Mouse (Mus musculus): Measurements from ENCODE around the gene Fastkd1.

The Fastkd1 gene

GRCm38 (mm10) chr2:69714126-69714525 lies 810 bp upstream of the Fastkd1 start:
- peaks cover 40% of the 10 kb centered on the region for H3K4me1 ChIP-seq (replicated peaks; ENCODE audit: low read depth, low read length)
- no peaks in the 10 kb centered on the region for H3K27me3 ChIP-seq (ENCODE audit: insufficient read depth, low read length)
- peaks cover 12% of the 10 kb centered on the region for H3K36me3 ChIP-seq (ENCODE audit: insufficient read depth, low read length)
- H3K4me3 ChIP-seq (replicated peaks; ENCODE audit: low read length) = no peak overlapping the region
- TF ChIP-seq NANOG (IDR thresholded peaks at IDR 0.05; ENCODE audit: borderline replicate concordance, low read length) (no peak), CTCF (conservative IDR thresholded peaks at IDR 0.05; ENCODE audit: low read length) (no peak), POU5F1 (IDR thresholded peaks at IDR 0.05; ENCODE audit: borderline replicate concordance, low read length) (no peak)
- H3K9me3 ChIP-seq (ENCODE audit: low read length) = no peaks in the 10 kb centered on the region

- no peak for TF ChIP-seq NANOG (IDR thresholded peaks at IDR 0.05; ENCODE audit: borderline replicate concordance, low read length)
Measured at GRCm38 (mm10) chr2:69713626-69714014, 304 bp upstream of the Fastkd1 start.

GRCm38 (mm10) chr2:69712171-69712570 lies 1.1 kb downstream of the Fastkd1 start:
- TF ChIP-seq NANOG (IDR thresholded peaks at IDR 0.05; ENCODE audit: borderline replicate concordance, low read length) (no peak), CTCF (conservative IDR thresholded peaks at IDR 0.05; ENCODE audit: low read length) (no peak), POU5F1 (IDR thresholded peaks at IDR 0.05; ENCODE audit: borderline replicate concordance, low read length) (no peak)
- Histone ChIP-seq H3K4me1 (replicated peaks; ENCODE audit: low read depth, low read length) (peaks cover 37% of the 10 kb centered on the region), H3K9me3 (ENCODE audit: low read length) (no peaks in the 10 kb centered on the region), H3K4me3 (replicated peaks; ENCODE audit: low read length) (peak overlapping the region; percentile 98), H3K27me3 (ENCODE audit: insufficient read depth, low read length) (no peaks in the 10 kb centered on the region), H3K36me3 (ENCODE audit: insufficient read depth, low read length) (peaks cover 28% of the 10 kb centered on the region)

More at GRCm38 (mm10) chr2:69713626-69714014, 304 bp upstream of the Fastkd1 start:
- no peaks in the 10 kb centered on the region for H3K27me3 ChIP-seq (ENCODE audit: insufficient read depth, low read length)
- H3K4me3 ChIP-seq (replicated peaks; ENCODE audit: low read length) = peak overlapping the region; percentile 98
- peaks cover 37% of the 10 kb centered on the region for H3K4me1 ChIP-seq (replicated peaks; ENCODE audit: low read depth, low read length)
- peaks cover 15% of the 10 kb centered on the region for H3K36me3 ChIP-seq (ENCODE audit: insufficient read depth, low read length)
- H3K9me3 ChIP-seq (ENCODE audit: low read length) = no peaks in the 10 kb centered on the region

- Histone ChIP-seq H3K9me3 (ENCODE audit: low read length) (no peaks in the 10 kb centered on the region), H3K36me3 (ENCODE audit: insufficient read depth, low read length) (peaks cover 63% of the 10 kb centered on the region), H3K27me3 (ENCODE audit: insufficient read depth, low read length) (no peaks in the 10 kb centered on the region), H3K4me3 (replicated peaks; ENCODE audit: low read length) (no peak overlapping the region), H3K4me1 (replicated peaks; ENCODE audit: low read depth, low read length) (no peaks in the 10 kb centered on the region)
- TF ChIP-seq POU5F1 (IDR thresholded peaks at IDR 0.05; ENCODE audit: borderline replicate concordance, low read length) = no peak
- TF ChIP-seq NANOG (IDR thresholded peaks at IDR 0.05; ENCODE audit: borderline replicate concordance, low read length) = no peak
- TF ChIP-seq CTCF (conservative IDR thresholded peaks at IDR 0.05; ENCODE audit: low read length) = no peak
Measured at GRCm38 (mm10) chr2:69700446-69700845, 12.9 kb downstream of the Fastkd1 start.

- no peaks in the 10 kb centered on the region for H3K27me3 ChIP-seq (ENCODE audit: insufficient read depth, low read length)
- peaks cover 63% of the 10 kb centered on the region for H3K36me3 ChIP-seq (ENCODE audit: insufficient read depth, low read length)
- H3K9me3 ChIP-seq (ENCODE audit: low read length) = no peaks in the 10 kb centered on the region
- no peak overlapping the region for H3K4me3 ChIP-seq (replicated peaks; ENCODE audit: low read length)
- TF ChIP-seq NANOG (IDR thresholded peaks at IDR 0.05; ENCODE audit: borderline replicate concordance, low read length) = no peak
- peak; percentile 44 for TF ChIP-seq CTCF (conservative IDR thresholded peaks at IDR 0.05; ENCODE audit: low read length)
- H3K4me1 ChIP-seq (replicated peaks; ENCODE audit: low read depth, low read length) = no peaks in the 10 kb centered on the region
Measured at GRCm38 (mm10) chr2:69693501-69693900, 19.8 kb downstream of the Fastkd1 start.

- Histone ChIP-seq H3K4me1 (replicated peaks; ENCODE audit: low read depth, low read length) (no peaks in the 10 kb centered on the region), H3K27me3 (ENCODE audit: insufficient read depth, low read length) (no peaks in the 10 kb centered on the region), H3K9me3 (ENCODE audit: low read length) (no peaks in the 10 kb centered on the region), H3K4me3 (replicated peaks; ENCODE audit: low read length) (no peak overlapping the region), H3K36me3 (ENCODE audit: insufficient read depth, low read length) (peaks cover 65% of the 10 kb centered on the region)
- no peak for TF ChIP-seq POU5F1 (IDR thresholded peaks at IDR 0.05; ENCODE audit: borderline replicate concordance, low read length)
- TF ChIP-seq CTCF (conservative IDR thresholded peaks at IDR 0.05; ENCODE audit: low read length) = no peak
- TF ChIP-seq NANOG (IDR thresholded peaks at IDR 0.05; ENCODE audit: borderline replicate concordance, low read length) = no peak
Measured at GRCm38 (mm10) chr2:69690843-69691242, 22.5 kb downstream of the Fastkd1 start.

GRCm38 (mm10) chr2:69690214-69690613 lies 23.1 kb downstream of the Fastkd1 start:
- Histone ChIP-seq H3K4me3 (replicated peaks; ENCODE audit: low read length) (no peak overlapping the region), H3K9me3 (ENCODE audit: low read length) (peaks cover 4% of the 10 kb centered on the region), H3K4me1 (replicated peaks; ENCODE audit: low read depth, low read length) (no peaks in the 10 kb centered on the region), H3K36me3 (ENCODE audit: insufficient read depth, low read length) (peaks cover 65% of the 10 kb centered on the region), H3K27me3 (ENCODE audit: insufficient read depth, low read length) (no peaks in the 10 kb centered on the region)
- no peak for TF ChIP-seq POU5F1 (IDR thresholded peaks at IDR 0.05; ENCODE audit: borderline replicate concordance, low read length)
- TF ChIP-seq NANOG (IDR thresholded peaks at IDR 0.05; ENCODE audit: borderline replicate concordance, low read length) = no peak
- no peak for TF ChIP-seq CTCF (conservative IDR thresholded peaks at IDR 0.05; ENCODE audit: low read length)

- Histone ChIP-seq H3K36me3 (ENCODE audit: insufficient read depth, low read length) (peaks cover 18% of the 10 kb centered on the region), H3K27me3 (ENCODE audit: insufficient read depth, low read length) (no peaks in the 10 kb centered on the region)
- TF ChIP-seq POU5F1 (IDR thresholded peaks at IDR 0.05; ENCODE audit: borderline replicate concordance, low read length) (no peak), CTCF (conservative IDR thresholded peaks at IDR 0.05; ENCODE audit: low read length) (no peak), NANOG (IDR thresholded peaks at IDR 0.05; ENCODE audit: borderline replicate concordance, low read length) (no peak)
Measured at GRCm38 (mm10) chr2:69684488-69684887, 28.8 kb downstream of the Fastkd1 start.

GRCm38 (mm10) chr2:69683036-69683805 lies 30.1 kb downstream of the Fastkd1 start:
- TF ChIP-seq CTCF (conservative IDR thresholded peaks at IDR 0.05; ENCODE audit: low read length) (no peak), NANOG (IDR thresholded peaks at IDR 0.05; ENCODE audit: borderline replicate concordance, low read length) (no peak), POU5F1 (IDR thresholded peaks at IDR 0.05; ENCODE audit: borderline replicate concordance, low read length) (no peak)
- H3K4me3 ChIP-seq (replicated peaks; ENCODE audit: low read length) = no peak overlapping the region
- no peaks in the 10 kb centered on the region for H3K27me3 ChIP-seq (ENCODE audit: insufficient read depth, low read length)
- H3K9me3 ChIP-seq (ENCODE audit: low read length) = peaks cover 6% of the 10 kb centered on the region
- peaks cover 11% of the 10 kb centered on the region for H3K36me3 ChIP-seq (ENCODE audit: insufficient read depth, low read length)
- H3K4me1 ChIP-seq (replicated peaks; ENCODE audit: low read depth, low read length) = no peaks in the 10 kb centered on the region

More at GRCm38 (mm10) chr2:69684488-69684887, 28.8 kb downstream of the Fastkd1 start:
- Histone ChIP-seq H3K4me1 (replicated peaks; ENCODE audit: low read depth, low read length) (no peaks in the 10 kb centered on the region), H3K4me3 (replicated peaks; ENCODE audit: low read length) (no peak overlapping the region), H3K9me3 (ENCODE audit: low read length) (peaks cover 6% of the 10 kb centered on the region)

All from E14TG2a.4 (cell line).